Mouse (Mus musculus) frontal cortex, postnatal 25 days (tissue): ENCODE results near the gene Ptprh.

Experiments used
- DNase-seq, 2 experiments: peaks; one replicate each; pipeline ENCODE4 v3.0.0; 2022; ENCODE audit warnings: low spot score in 2 of 2

Gene Ptprh

GRCm38 (mm10) chr7:4523205-4524130 lies 80.4 kb downstream of the Ptprh start:
- no peak for DNase-seq

DNA sequence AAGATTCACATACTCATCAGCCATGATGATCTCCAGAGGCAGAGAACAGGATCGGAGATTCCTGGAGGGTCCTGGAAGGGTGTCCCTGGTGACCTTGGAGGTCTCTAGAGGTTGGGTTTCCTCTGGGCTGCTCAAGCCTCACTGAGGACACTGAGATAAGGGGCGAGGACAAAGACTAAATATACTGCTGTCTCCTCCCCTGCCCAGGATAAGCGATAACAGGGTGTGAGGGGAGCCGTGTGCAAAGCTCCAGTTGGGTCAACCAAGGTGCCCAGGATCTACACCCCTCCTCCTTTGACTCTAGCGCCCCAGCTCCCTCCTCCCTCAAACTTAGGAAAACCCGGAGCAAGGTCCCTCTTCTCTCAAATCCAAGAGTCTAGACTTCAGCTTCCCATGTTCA lies 81.5 kb downstream of the Ptprh start:
- DNase-seq: no peak

DNA sequence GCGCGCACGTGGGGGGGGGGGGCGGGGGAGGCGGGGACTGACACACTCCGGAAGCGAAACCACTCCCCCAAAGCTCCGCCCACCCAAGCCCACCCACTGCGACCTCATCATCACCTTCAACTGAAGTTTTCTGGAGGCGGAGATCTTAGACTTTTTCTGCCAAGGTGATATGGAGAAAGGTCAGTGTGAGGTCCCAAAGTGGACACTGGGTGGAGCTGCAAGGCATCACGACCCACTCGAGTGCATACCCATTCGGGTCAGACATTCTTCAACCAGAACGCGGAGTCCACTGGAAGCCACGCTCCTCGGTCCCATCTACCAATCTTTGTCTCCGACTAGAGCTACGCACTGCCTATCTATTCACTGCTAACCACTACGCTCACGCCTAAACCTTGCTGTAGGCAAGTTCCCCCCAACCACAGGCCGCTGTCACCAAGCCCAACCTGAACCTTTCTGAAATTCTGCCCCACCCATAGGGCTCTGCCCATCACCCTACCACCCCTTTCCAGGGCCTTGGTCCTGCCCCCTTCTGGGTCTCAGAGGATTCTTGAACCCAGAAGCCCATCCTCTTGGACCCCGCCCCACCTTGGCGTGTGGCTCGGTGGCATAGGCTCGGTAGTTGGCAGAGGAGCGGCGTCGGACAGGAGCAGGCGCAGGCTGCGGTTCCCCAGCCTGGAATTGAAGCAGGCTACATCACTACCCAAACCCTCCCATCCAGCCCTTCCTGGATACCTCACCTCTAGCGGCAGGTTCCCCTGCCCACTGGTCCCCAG lies 82.4 kb downstream of the Ptprh start:
- no peak for DNase-seq

- DNase-seq: no peak
Measured at GRCm38 (mm10) chr7:4518487-4518886, 85.4 kb downstream of the Ptprh start.

DNA sequence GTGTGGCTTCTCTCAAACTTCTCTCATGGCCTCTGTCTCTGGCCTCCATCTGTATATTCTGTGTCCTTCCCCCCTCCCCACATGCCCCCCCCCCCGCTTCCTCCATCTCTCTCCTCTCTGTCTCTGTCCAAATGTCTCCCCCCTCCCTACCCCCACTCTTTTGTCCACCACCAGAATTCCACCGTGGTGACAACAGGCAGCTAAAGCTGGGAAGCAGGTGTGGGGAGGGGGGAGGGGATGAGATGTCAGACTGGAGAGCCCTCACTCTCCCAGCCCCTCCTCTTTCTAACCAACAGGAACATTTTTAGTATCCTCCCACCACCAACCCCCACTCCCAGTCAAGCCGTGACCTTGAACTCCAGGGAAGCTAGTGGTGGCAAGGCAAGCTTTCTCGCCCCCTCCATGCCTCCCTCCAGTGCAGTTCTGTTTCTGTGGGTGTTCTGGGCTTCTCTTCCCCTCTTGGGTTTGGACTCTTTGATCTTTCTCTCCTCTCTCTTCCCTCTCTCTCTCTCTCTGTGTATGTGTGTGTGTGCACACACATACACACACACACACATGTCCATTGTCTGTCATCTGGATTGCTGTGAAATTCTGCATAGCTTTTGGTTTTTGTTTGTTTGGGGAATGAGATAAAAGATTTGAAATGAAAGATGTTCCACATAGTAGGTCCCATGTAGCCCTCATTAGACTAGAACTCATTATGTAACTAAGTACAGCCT lies 87.3 kb downstream of the Ptprh start, which contains the start of gene Tnnt1:
Gene Tnnt1 (minus strand): TSS at position 51 of the 719 bp plus-strand sequence.
- DNase-seq: no peak

GRCm38 (mm10) chr7:4515853-4516252 lies 88.0 kb downstream of the Ptprh start:
- DNase-seq: no peak

DNA sequence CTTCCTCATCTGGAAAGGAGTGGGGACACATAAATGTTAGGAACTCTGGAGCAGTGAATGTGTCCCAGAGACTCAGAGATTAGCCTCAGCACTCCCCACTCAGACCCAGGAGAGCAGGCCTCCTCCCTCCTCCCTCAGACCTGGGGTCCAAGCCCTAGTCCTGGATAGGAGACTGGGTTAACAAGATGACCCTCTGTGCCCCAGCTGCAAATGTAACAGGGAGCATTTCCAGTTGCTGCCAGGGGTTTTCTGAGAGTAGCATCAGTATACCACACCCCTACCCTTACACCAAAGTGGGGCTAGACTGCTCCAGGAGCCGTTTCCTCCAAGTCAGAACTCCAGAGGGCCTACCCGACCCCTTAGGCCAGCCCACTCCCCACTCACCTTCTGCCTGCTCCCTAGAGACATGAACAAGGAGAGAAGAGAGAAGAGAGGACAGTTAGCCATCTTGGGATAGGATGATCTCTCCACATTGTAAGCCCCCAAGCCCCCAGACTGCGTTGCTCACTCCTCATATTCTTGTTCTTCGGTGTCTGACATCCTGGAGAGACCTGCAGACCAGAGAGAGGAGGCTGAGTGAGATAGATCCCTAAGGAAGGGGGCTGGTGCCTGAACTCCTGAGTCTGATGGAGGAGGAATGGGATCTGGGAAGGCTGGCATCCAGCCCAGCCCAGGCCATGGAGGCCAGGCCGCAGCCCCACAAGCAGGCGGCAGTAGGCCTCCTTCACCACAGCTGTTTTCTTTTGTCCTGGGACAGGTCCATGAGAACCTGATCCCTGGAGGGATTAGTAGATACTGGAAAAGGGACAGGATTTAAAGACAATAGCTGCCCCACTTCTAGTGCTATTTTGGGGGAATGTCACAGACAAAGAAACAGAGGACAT lies 89.8 kb downstream of the Ptprh start:
- no peak for DNase-seq

DNA sequence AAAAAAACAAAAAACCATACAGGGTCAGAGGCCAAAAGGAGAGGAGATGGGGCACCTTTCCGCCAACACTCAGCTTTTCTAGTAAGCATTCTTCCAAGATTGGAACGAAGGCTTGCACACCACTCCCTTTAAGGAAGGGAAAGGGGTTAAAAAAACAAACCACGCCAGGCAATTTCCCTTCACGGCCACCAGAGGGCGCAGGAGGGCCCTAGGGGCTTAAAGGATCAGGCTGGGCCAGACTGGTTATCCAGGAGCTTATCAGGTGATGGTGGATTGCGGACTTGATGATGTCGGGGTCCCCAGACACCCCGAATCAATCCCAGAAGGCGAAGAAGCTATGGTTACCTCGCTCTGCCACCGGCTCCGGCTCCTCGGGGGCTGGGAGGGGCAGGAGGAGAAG lies 90.6 kb downstream of the Ptprh start:
- no peak for DNase-seq

- no peak for DNase-seq
Measured at GRCm38 (mm10) chr7:4511489-4512224, 92.2 kb downstream of the Ptprh start.

DNA sequence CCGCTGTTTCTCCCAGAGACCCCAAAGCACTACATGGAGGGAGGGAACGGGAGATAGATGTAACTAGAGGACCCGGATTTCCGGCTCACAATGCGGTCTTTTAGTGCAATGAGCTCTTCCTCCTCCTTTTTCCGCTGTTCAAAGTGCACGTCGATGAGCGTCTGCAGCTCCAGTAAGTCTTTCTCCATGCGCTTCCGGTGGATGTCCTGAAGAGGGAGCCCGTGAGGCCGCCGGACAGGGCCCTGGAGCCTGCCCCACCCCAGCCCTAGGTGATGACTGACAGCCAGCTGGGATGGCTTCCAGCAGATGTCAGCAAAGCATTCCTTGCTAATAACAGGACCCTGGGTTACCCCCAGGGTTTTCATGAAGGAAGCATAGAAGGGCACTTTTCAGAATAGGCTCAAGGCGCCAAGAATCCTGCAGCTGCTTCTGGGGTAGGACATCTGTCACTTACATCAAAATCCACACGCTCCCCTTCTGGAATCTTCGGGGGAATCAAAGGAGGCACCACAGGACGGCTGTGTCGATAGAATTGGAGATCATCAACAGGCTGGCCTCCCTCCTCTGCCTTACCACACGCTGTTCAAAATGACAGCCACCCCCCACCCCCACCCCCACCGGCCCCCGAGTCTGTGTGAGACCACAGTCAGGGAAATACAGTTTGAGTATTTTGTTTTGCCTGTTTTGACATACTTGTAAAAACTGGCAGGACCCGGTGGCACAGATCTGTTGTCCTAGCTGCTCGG lies 93.8 kb downstream of the Ptprh start:
- DNase-seq: no peak

DNA sequence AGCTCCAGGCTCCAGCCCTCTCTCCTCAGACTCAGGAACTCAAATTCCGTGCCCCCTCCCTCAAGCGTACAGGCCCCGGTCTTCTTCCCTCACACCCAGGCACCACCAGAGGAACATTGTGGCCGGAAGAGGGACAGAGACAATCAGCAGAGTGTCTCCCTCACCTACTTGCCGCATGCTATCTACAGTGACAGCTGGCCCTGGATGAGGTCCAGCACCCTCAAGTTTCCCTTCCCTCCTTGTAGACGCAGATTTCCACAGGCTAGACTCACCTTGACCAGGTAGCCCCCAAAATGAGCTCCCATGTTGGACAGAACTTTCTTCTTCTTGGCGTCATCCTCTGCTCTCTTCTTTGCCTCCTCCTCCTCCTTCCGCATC lies 95.1 kb downstream of the Ptprh start:
- DNase-seq: no peak

GRCm38 (mm10) chr7:4508062-4508738 lies 95.6 kb downstream of the Ptprh start:
- no peak for DNase-seq

GRCm38 (mm10) chr7:4507220-4507619 lies 96.6 kb downstream of the Ptprh start:
- no peak for DNase-seq

GRCm38 (mm10) chr7:4504646-4505435 lies 99.0 kb downstream of the Ptprh start:
- DNase-seq: no peak

DNA sequence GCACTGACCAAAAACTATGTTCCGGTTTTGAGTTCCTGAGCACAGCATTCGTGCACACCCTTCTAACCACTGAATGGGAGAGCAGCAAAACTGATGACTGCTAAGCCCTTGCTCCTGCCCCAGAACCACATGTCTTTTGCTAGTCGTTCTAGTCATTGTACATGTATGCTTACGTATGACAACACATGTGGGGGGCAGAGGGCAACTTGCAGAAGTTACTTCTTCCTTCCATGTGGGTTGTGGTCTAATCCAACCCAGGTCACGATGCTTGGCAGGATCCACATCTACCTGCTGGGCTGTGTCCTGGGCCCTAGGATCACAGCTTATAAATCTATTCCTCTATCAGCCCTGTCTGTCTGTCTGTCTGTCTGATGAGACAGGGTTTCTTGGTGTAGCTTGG lies 100.0 kb downstream of the Ptprh start:
- DNase-seq: no peak

DNA sequence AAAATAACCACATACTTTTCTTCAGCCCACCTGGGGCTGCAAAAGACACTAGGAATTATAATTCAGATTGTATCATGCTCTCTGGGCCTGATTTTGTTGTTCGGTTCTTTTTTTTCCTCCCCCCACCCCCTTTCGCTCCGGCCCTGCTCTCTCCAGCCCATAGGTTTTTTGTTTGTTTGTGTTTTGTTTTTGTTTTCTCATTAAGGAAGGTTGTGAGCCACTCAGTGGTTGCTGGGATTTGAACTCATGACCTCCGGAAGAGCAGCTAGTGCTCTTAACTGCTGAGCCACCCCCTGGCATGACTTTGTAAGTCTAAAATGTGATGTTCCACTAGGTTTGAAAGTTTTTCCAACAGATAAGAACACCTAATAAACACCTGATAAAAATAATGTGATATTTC lies 100.7 kb downstream of the Ptprh start:
- DNase-seq: no peak

DNA sequence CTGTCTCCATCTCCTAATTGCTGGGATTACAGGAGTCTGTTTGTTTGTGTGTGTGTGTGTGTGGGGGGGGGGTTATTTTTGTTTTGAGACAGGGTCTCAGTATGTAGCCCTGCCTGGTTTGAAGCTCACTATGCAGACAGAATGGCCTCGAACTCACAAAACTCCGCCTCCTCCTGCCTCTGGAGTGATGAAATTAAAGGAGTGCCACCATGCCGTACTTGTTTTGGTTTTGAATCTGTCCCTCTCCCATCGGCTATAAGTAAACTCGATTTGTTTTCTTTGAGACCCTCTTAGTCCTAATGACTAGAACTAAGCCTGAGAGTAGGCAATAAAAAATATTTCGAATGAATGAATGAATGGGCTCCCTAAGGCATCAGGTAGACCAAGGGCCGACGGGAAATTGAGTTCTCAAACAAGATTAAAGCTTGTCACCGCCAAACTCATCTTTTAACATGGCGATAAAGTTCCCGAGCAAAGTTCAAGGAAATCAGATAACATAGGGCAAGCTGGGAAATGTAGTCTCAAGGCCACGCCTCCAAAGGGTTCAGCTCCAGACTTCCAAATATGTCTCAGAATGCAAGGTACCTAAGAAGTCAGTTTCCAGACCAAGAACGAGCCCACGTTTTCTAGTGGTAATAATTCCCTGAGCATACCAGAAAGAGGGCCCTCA lies 101.3 kb downstream of the Ptprh start:
- peak in 1 of 2 experiments; percentile 36 for DNase-seq
